Mouse (Mus musculus): ENCODE data around the gene Ptpre.

- TF ChIP-seq CEBPB (IDR thresholded peaks at IDR 0.05; ENCODE audit: insufficient read depth, poor library complexity, severe bottlenecking): no peak
- no peak for TF ChIP-seq POLR2A (IDR thresholded peaks at IDR 0.05; ENCODE audit: insufficient read length, low read depth)
Measured at GRCm38 (mm10) chr7:135571951-135572559, 34.8 kb downstream of the Ptpre start.

All from myocyte (in vitro differentiated cells).